Mouse (Mus musculus): ENCODE results near the gene Samd4b.

- TF ChIP-seq POLR2AphosphoS5 (IDR thresholded peaks at IDR 0.05; ENCODE audit: borderline replicate concordance, low read depth, low read length) (no peak), TCF12 (IDR thresholded peaks at IDR 0.05; ENCODE audit: low read depth, low read length) (no peak), NRF1 (IDR thresholded peaks at IDR 0.05; ENCODE audit: insufficient read depth, low read depth, low read length, poor library complexity, severe bottlenecking) (peak; percentile 45; the same call in 1 of the 2 replicates), CTCF (IDR thresholded peaks at IDR 0.05 in 2 of 3, conservative IDR thresholded peaks at IDR 0.05 in 1 of 3; ENCODE audit: control insufficient read depth in 1 of 3, insufficient read depth in 1 of 3, low read depth in 2 of 3, low read length in 3 of 3, poor library complexity in 1 of 3, severe bottlenecking in 1 of 3) (peak in 2 of 3 experiments; percentile 75 to 81; a peak in 5 of 6 replicates), POLR2AphosphoS2 (IDR thresholded peaks at IDR 0.05; ENCODE audit: low read length) (no peak), POLR2A (IDR thresholded peaks at IDR 0.05; ENCODE audit: control insufficient read depth in 1 of 2, insufficient read depth in 1 of 2, low read depth in 1 of 2, low read length in 2 of 2, poor library complexity in 1 of 2) (peak; percentile 44 to 66; a peak in 3 of 4 replicates), MAX (IDR thresholded peaks at IDR 0.05; ENCODE audit: low read length) (no peak), GABPA (IDR thresholded peaks at IDR 0.05; ENCODE audit: low read depth, low read length) (no peak), NELFE (IDR thresholded peaks at IDR 0.05; ENCODE audit: low read depth, low read length) (no peak; the same call in 1 of the 2 replicates), ZC3H11A (IDR thresholded peaks at IDR 0.05; ENCODE audit: low read depth, low read length) (no peak)
Observed at GRCm38 (mm10) chr7:28436271-28436904, 161.6 kb downstream of the Samd4b start.

Data from MEL (cell line).